Mouse (Mus musculus) kidney, adult 8-10 months (tissue): ENCODE measurements around the gene Arhgap42.

Experiments
- DNase-seq, 2 experiments: peaks; one replicate each; pipeline ENCODE4 v3.0.0; 2022

Gene Arhgap42

GRCm38 (mm10) chr9:9142144-9142543 is 96.8 kb downstream of the Arhgap42 start:
- DNase-seq, result no peak

- DNase-seq, result peak; percentile 8 to 11
Observed at GRCm38 (mm10) chr9:9128996-9129694, 109.8 kb downstream of the Arhgap42 start.

- peak; percentile 15 to 46 for DNase-seq
Observed at GRCm38 (mm10) chr9:9127041-9127755, 111.7 kb downstream of the Arhgap42 start.

- DNase-seq, result no peak
Observed at GRCm38 (mm10) chr9:9124156-9124555, 114.7 kb downstream of the Arhgap42 start.

- no peak for DNase-seq
Observed at GRCm38 (mm10) chr9:9114266-9114665, 124.6 kb downstream of the Arhgap42 start.

- no peak for DNase-seq
Observed at GRCm38 (mm10) chr9:9113847-9114246, 125.1 kb downstream of the Arhgap42 start.

- no peak for DNase-seq
Observed at GRCm38 (mm10) chr9:9112921-9113320, 126.0 kb downstream of the Arhgap42 start.

GRCm38 (mm10) chr9:9107697-9108096 is 131.2 kb downstream of the Arhgap42 start:
- no peak for DNase-seq

GRCm38 (mm10) chr9:9104761-9105160 is 134.1 kb downstream of the Arhgap42 start:
- no peak for DNase-seq

- no peak for DNase-seq
Observed at GRCm38 (mm10) chr9:9102158-9102514, 136.8 kb downstream of the Arhgap42 start.

- DNase-seq, result no peak
Observed at GRCm38 (mm10) chr9:9101482-9102157, 137.3 kb downstream of the Arhgap42 start.

GRCm38 (mm10) chr9:9101055-9101454 is 137.8 kb downstream of the Arhgap42 start:
- no peak for DNase-seq

GRCm38 (mm10) chr9:9097835-9098234 is 141.1 kb downstream of the Arhgap42 start:
- no peak for DNase-seq

- DNase-seq, result no peak
Observed at GRCm38 (mm10) chr9:9096761-9097160, 142.1 kb downstream of the Arhgap42 start.

GRCm38 (mm10) chr9:9093096-9093495 is 145.8 kb downstream of the Arhgap42 start:
- DNase-seq, result no peak

- peak; percentile 87 to 89 for DNase-seq
Observed at GRCm38 (mm10) chr9:9083441-9083840, 155.5 kb downstream of the Arhgap42 start.

GRCm38 (mm10) chr9:9052920-9053319 is 186.0 kb downstream of the Arhgap42 start:
- no peak for DNase-seq

GRCm38 (mm10) chr9:9051184-9051583 is 187.7 kb downstream of the Arhgap42 start:
- peak; percentile 7 to 28 for DNase-seq

- DNase-seq, result no peak
Observed at GRCm38 (mm10) chr9:9049202-9049601, 189.7 kb downstream of the Arhgap42 start.

- DNase-seq, result no peak
Observed at GRCm38 (mm10) chr9:9041009-9041408, 197.9 kb downstream of the Arhgap42 start.

- DNase-seq, result no peak
Observed at GRCm38 (mm10) chr9:9037017-9037671, 201.8 kb downstream of the Arhgap42 start.

GRCm38 (mm10) chr9:9027904-9028303 is 211.0 kb downstream of the Arhgap42 start:
- DNase-seq, result no peak

- no peak for DNase-seq
Observed at GRCm38 (mm10) chr9:9027445-9027844, 211.5 kb downstream of the Arhgap42 start.
